Mouse (Mus musculus) hindbrain, embryonic 11.5 days (tissue): ENCODE measurements around the gene Taar8b. TPM values are rescaled to one million over a fixed set of nuclear protein-coding genes. Genes with fewer than 3 reads are reported as not detected.
"Not testable (repeated sequence)": the region's sequence is repeated elsewhere in the genome, so short reads cannot be mapped to it uniquely, and the experiment has no call there.

ENCODE experiments used
- ATAC-seq: fragments of 200-750 bp; cut with Nextera tagmentation; 2 replicates; pipeline ENCODE4 v1.8.0; 2017; ENCODE audit warnings: mild to moderate bottlenecking, moderate TSS enrichment, moderate library complexity; ENCODE audit not compliant: low FRiP score
- DNase-seq: peaks from one replicate; pipeline ENCODE4 v3.0.0-alpha.2; 2015; ENCODE audit warnings: low spot score
- H3K27ac ChIP-seq: fragments of 300-500 bp; sonication (generic); 2 replicates; pipeline ENCODE4 v1.5.1; 2014; ENCODE audit warnings: mild to moderate bottlenecking, low read depth, low read length
- H3K27me3 ChIP-seq: fragments of 300-500 bp; sonication (generic); 2 replicates; pipeline ENCODE4 v1.6.1; 2014; ENCODE audit warnings: mild to moderate bottlenecking, low read length, moderate library complexity, mixed read lengths; ENCODE audit not compliant: control insufficient read depth, insufficient read depth
- H3K36me3 ChIP-seq: fragments of 300-500 bp; sonication (generic); 2 replicates; pipeline ENCODE4 v1.6.1; 2014; ENCODE audit warnings: mild to moderate bottlenecking, low read length, moderate library complexity, mixed read lengths; ENCODE audit not compliant: control insufficient read depth, insufficient read depth
- H3K4me1 ChIP-seq: fragments of 300-500 bp; sonication (generic); replicated peaks from 2 replicates; pipeline ENCODE4 v1.6.1; 2014; ENCODE audit warnings: low read length, mixed read lengths; ENCODE audit not compliant: control insufficient read depth, insufficient read depth
- H3K4me2 ChIP-seq: fragments of 300-500 bp; sonication (generic); replicated peaks from 2 replicates; pipeline ENCODE4 v1.6.1; 2014; ENCODE audit warnings: mild to moderate bottlenecking, low read depth, low read length
- H3K4me3 ChIP-seq: fragments of 300-500 bp; sonication (generic); 2 replicates; pipeline ENCODE4 v1.5.1; 2014; ENCODE audit warnings: low read depth, low read length
- H3K9ac ChIP-seq: fragments of 300-500 bp; sonication (generic); 2 replicates; pipeline ENCODE4 v1.6.1; 2014; ENCODE audit warnings: low read depth, low read length
- H3K9me3 ChIP-seq: fragments of 300-500 bp; sonication (generic); 2 replicates; pipeline ENCODE4 v1.6.1; 2016; ENCODE audit warnings: low read length; ENCODE audit not compliant: control insufficient read depth
- WGBS: fragments of 180-500 bp; shearing (Covaris S2); extraction: QIAGEN DNeasy Blood & Tissue Kit; methylation state at CpG from one replicate; pipeline ENCODE4 v1.1.7; 2014; 5-methylcytosine and 5-hydroxymethylcytosine counted together
- polyA plus RNA-seq: library from polyadenylated mRNA; unstranded; fragments of >200 nt; fragmentation: Nextera tagmentation; extraction: Ambion mirVana; gene quantifications from 2 replicates; pipeline ENCODE4 v1.2.1, GENCODE M21; 2014

Gene Taar8b
- polyA plus RNA-seq, 1 experiment from 2014 or later: not detected

- 85% methylated on average over 2 of the region's 4 CpGs for WGBS
- not testable (repeated sequence) for H3K4me3 ChIP-seq, H3K4me1 ChIP-seq
These were observed 15.9 kb downstream of the Taar8b start, which contains the start of gene Taar8a for GRCm38 (mm10) chr10:24076200-24076599. Gene Taar8a, plus strand, starts transcription at chr10:24076500.

GRCm38 (mm10) chr10:24074751-24075150, 17.3 kb downstream of the Taar8b start:
- WGBS: 43% methylated on average over 2 of the region's 2 CpGs

More at GRCm38 (mm10) chr10:24076200-24076599, 15.9 kb downstream of the Taar8b start, which contains the start of gene Taar8a:
- H3K4me2 ChIP-seq, H3K9me3 ChIP-seq, DNase-seq, H3K27ac ChIP-seq, H3K9ac ChIP-seq, ATAC-seq, H3K27me3 ChIP-seq, H3K36me3 ChIP-seq: not testable (repeated sequence)

GRCm38 (mm10) chr10:24058986-24059385, 33.1 kb downstream of the Taar8b start:
- DNase-seq (no peak), ATAC-seq (no peak)
- no peaks in the 10 kb centered on the region for H3K9me3 ChIP-seq
- no peak overlapping the region for H3K27ac ChIP-seq
- no peak overlapping the region for H3K4me3 ChIP-seq
- H3K9ac ChIP-seq: no peak overlapping the region
- H3K4me2 ChIP-seq: no peak overlapping the region
- no peaks in the 10 kb centered on the region for H3K36me3 ChIP-seq
- WGBS: 95% methylated on average over 3 of the region's 3 CpGs
- H3K27me3 ChIP-seq: no peaks in the 10 kb centered on the region
- H3K4me1 ChIP-seq: no peaks in the 10 kb centered on the region

More at GRCm38 (mm10) chr10:24074751-24075150, 17.3 kb downstream of the Taar8b start:
- not testable (repeated sequence) for H3K4me1 ChIP-seq, DNase-seq, H3K9ac ChIP-seq, H3K4me3 ChIP-seq, H3K4me2 ChIP-seq, H3K36me3 ChIP-seq, H3K27ac ChIP-seq, H3K9me3 ChIP-seq, H3K27me3 ChIP-seq, ATAC-seq

GRCm38 (mm10) chr10:24052039-24052438, 40.1 kb downstream of the Taar8b start:
- Histone ChIP-seq H3K27ac (no peak overlapping the region), H3K4me1 (no peaks in the 10 kb centered on the region), H3K9ac (no peak overlapping the region), H3K27me3 (no peaks in the 10 kb centered on the region), H3K4me2 (no peak overlapping the region), H3K4me3 (no peak overlapping the region), H3K9me3 (no peaks in the 10 kb centered on the region), H3K36me3 (no peaks in the 10 kb centered on the region)
- 86% methylated on average over 5 of the region's 5 CpGs for WGBS
- ATAC-seq: no peak
- DNase-seq: no peak

- H3K4me3 ChIP-seq: no peak within 1 kb of the TSS
- no peaks in the 10 kb centered on the region for H3K36me3 ChIP-seq
- ATAC-seq (no peak), DNase-seq (no peak)
- no peak within 1 kb of the TSS for H3K27ac ChIP-seq
- H3K4me2 ChIP-seq: no peak within 1 kb of the TSS
- H3K4me1 ChIP-seq: no peaks in the 10 kb centered on the region
- no peaks in the 10 kb centered on the region for H3K27me3 ChIP-seq
- no peaks in the 10 kb centered on the region for H3K9me3 ChIP-seq
- H3K9ac ChIP-seq: no peak within 1 kb of the TSS
These were observed 42.9 kb downstream of the Taar8b start, which contains the start of gene Taar7f for GRCm38 (mm10) chr10:24049210-24049609. Gene Taar7f, plus strand, starts transcription at chr10:24049510.

Other genes starting within 250 kb of the Taar8b start
- 0.09 TPM in 1 of 2 replicates, not detected in the other for gene Vnn3, start 240.8 kb downstream of the Taar8b start, polyA plus RNA-seq
- 2.4 and 3.1 TPM in 2 replicates for gene Vnn1, start 197.6 kb downstream of the Taar8b start, polyA plus RNA-seq
- not detected in 2 replicates for gene Taar1, start 171.9 kb downstream of the Taar8b start, polyA plus RNA-seq
- gene Taar2, start 153.7 kb downstream of the Taar8b start, polyA plus RNA-seq: not detected in 2 replicates
- not detected in 2 replicates for gene Taar3, start 142.7 kb downstream of the Taar8b start, polyA plus RNA-seq
- gene Taar4, start 131.8 kb downstream of the Taar8b start, polyA plus RNA-seq: not detected in 2 replicates
- gene Taar5, start 121.6 kb downstream of the Taar8b start, polyA plus RNA-seq: not detected in 2 replicates
- not detected in 2 replicates for gene Taar6, start 106.6 kb downstream of the Taar8b start, polyA plus RNA-seq
- gene Taar7a, start 98.8 kb downstream of the Taar8b start, polyA plus RNA-seq: not detected in 2 replicates
- not detected in 2 replicates for gene Taar7b, start 92.4 kb downstream of the Taar8b start, polyA plus RNA-seq
- not detected in 2 replicates for gene Taar7d, start 65.1 kb downstream of the Taar8b start, polyA plus RNA-seq
- not detected in 2 replicates for gene Taar7e, start 54.7 kb downstream of the Taar8b start, polyA plus RNA-seq
- gene Taar7f, start 42.8 kb downstream of the Taar8b start, polyA plus RNA-seq: not detected in 2 replicates
- gene Taar8a, start 15.8 kb downstream of the Taar8b start, polyA plus RNA-seq: not detected in 2 replicates
- gene Taar8c, start 9.6 kb upstream of the Taar8b start, polyA plus RNA-seq: not detected in 2 replicates
- gene Taar9, start 17.2 kb upstream of the Taar8b start, polyA plus RNA-seq: not detected in 2 replicates
- gene Stx7, start 57.0 kb upstream of the Taar8b start, polyA plus RNA-seq: 120 and 131 TPM in 2 replicates
- gene Moxd1, start 131.2 kb upstream of the Taar8b start, polyA plus RNA-seq: 18.3 and 20.2 TPM in 2 replicates